In genomic region chr4:104662841-104663614, GRCm38 (mm10) we compare ENCODE assay signal across 27 mouse cellular contexts.
A peak's percentile ranks its signal among the peaks of the same experiment; 100 is the strongest.
DNase-seq lines count a peak whose midpoint lies in the region; ATAC-seq and TF ChIP-seq lines count a peak whose summit lies in the region.
"Had no signal": no experiment of that assay in that cellular context is flagged by ENCODE, and none has a peak within 500 bp of the region (broad histone marks: within the 10 kb centered on the region; RNA-seq: fewer than 3 reads in every experiment).

No protein-coding gene starts in this region.

- ATAC-seq in frontal cortex, adult (ENCODE audit: low TSS enrichment), result peak; percentile 82
- ATAC-seq: forebrain, embryonic 16.5 days; Patski had no signal

- no peak for TF ChIP-seq CTCF in layer of hippocampus, adult 2 months (conservative IDR thresholded peaks at IDR 0.05)
- TF ChIP-seq CTCF in left cerebral cortex, adult 2 months (IDR thresholded peaks at IDR 0.05), result no peak

- no peak for DNase-seq in frontal cortex, postnatal 10 days (ENCODE audit: low spot score in 2 of 2)
- DNase-seq in layer of hippocampus, adult 2 months (ENCODE audit: low spot score in 2 of 2), result peak in 1 of 2 experiments; percentile 59
- no peak for DNase-seq in layer of hippocampus, postnatal 14 days (ENCODE audit: low spot score in 2 of 2)
- no peak for DNase-seq in left cerebral cortex, adult 2 months (ENCODE audit: extremely low spot score in 1 of 2, low spot score in 2 of 2)
- DNase-seq in left cerebral cortex, adult 11 months (ENCODE audit: low spot score), result no peak
- DNase-seq in brain, adult 2 months (ENCODE audit: low read depth, low spot score), result peak; percentile 84
- no peak for DNase-seq in cerebellum, adult 11-12 months
- DNase-seq: adrenal gland, postnatal 10 days; adrenal gland, postnatal 36 days; B cell, adult 2 months; cerebellum, adult 11 months; cerebellum, adult 8-10 months; cerebellum, postnatal 36 days; embryo, embryonic 11 days; gastrocnemius, postnatal 25 days; heart, adult 2 months had no signal

- no peak overlapping the region for H3K4me3 ChIP-seq in layer of hippocampus, adult 2 months
- no peak overlapping the region for H3K4me3 ChIP-seq in left cerebral cortex, adult 2 months
- H3K4me3 ChIP-seq: embryonic facial prominence, embryonic 10.5 days; embryonic facial prominence, embryonic 13.5 days; erythroblast, embryonic 14.5 days; forebrain, embryonic 12.5 days; heart, adult 2 months; heart, embryonic 10.5 days; heart, embryonic 13.5 days; hindbrain, embryonic 12.5 days; hindbrain, embryonic 15.5 days had no signal

- intact Hi-C loops in left cerebral cortex, adult 2 months (cut with DNase I), result no loop called here

- H3K27ac ChIP-seq in layer of hippocampus, adult 2 months, result peak overlapping the region; percentile 58
- H3K27ac ChIP-seq in left cerebral cortex, adult 2 months, result peak overlapping the region; percentile 56
- H3K27ac ChIP-seq: embryonic facial prominence, embryonic 10.5 days; embryonic facial prominence, embryonic 13.5 days; forebrain, embryonic 12.5 days; heart, adult 2 months; heart, embryonic 10.5 days; heart, embryonic 13.5 days; hindbrain, embryonic 12.5 days; hindbrain, embryonic 15.5 days had no signal
